Mouse (Mus musculus): Measurements from ENCODE around the gene Plcb2.

The Plcb2 gene

GRCm38 (mm10) chr2:118711038-118711494 lies 17.2 kb downstream of the Plcb2 start:
- peak; percentile 51 for DNase-seq (ENCODE audit: low spot score)

GRCm38 (mm10) chr2:118709655-118710221 lies 18.5 kb downstream of the Plcb2 start:
- DNase-seq (ENCODE audit: low spot score) = no peak

- no peak for DNase-seq (ENCODE audit: low spot score)
Observed at GRCm38 (mm10) chr2:118708472-118708871, 19.8 kb downstream of the Plcb2 start.

- DNase-seq (ENCODE audit: low spot score) = no peak
Observed at GRCm38 (mm10) chr2:118706436-118706835, 21.8 kb downstream of the Plcb2 start.

GRCm38 (mm10) chr2:118703913-118704730 lies 24.1 kb downstream of the Plcb2 start, which contains the start of gene Ankrd63:
TSS of gene Ankrd63 (minus strand) at chr2:118703963.
- peak; percentile 25 for DNase-seq (ENCODE audit: low spot score)

- DNase-seq (ENCODE audit: low spot score) = peak; percentile 61
Observed at GRCm38 (mm10) chr2:118702883-118703761, 25.1 kb downstream of the Plcb2 start.

- DNase-seq (ENCODE audit: low spot score) = no peak
Observed at GRCm38 (mm10) chr2:118701971-118702882, 26.0 kb downstream of the Plcb2 start.

GRCm38 (mm10) chr2:118701161-118701560 lies 27.1 kb downstream of the Plcb2 start:
- no peak for DNase-seq (ENCODE audit: low spot score)

GRCm38 (mm10) chr2:118700179-118701062 lies 27.8 kb downstream of the Plcb2 start:
- peak; percentile 88 for DNase-seq (ENCODE audit: low spot score)

- DNase-seq (ENCODE audit: low spot score) = no peak
Observed at GRCm38 (mm10) chr2:118697955-118698354, 30.3 kb downstream of the Plcb2 start.

GRCm38 (mm10) chr2:118697311-118697877 lies 30.8 kb downstream of the Plcb2 start:
- no peak for DNase-seq (ENCODE audit: low spot score)

- no peak for DNase-seq (ENCODE audit: low spot score)
Observed at GRCm38 (mm10) chr2:118696451-118697308, 31.6 kb downstream of the Plcb2 start.

- peak; percentile 94 for DNase-seq (ENCODE audit: low spot score)
Observed at GRCm38 (mm10) chr2:118695677-118696232, 32.5 kb downstream of the Plcb2 start.

- DNase-seq (ENCODE audit: low spot score) = no peak
Observed at GRCm38 (mm10) chr2:118693370-118693966, 34.8 kb downstream of the Plcb2 start.

- DNase-seq (ENCODE audit: low spot score) = no peak
Observed at GRCm38 (mm10) chr2:118689875-118690274, 38.4 kb downstream of the Plcb2 start.

- no peak for DNase-seq (ENCODE audit: low spot score)
Observed at GRCm38 (mm10) chr2:118687791-118688190, 40.4 kb downstream of the Plcb2 start.

GRCm38 (mm10) chr2:118686693-118687092 lies 41.5 kb downstream of the Plcb2 start:
- no peak for DNase-seq (ENCODE audit: low spot score)

- no peak for DNase-seq (ENCODE audit: low spot score)
Observed at GRCm38 (mm10) chr2:118685088-118685487, 43.1 kb downstream of the Plcb2 start.
